Mouse (Mus musculus) ES-E14 (cell line): ENCODE data around the gene Gh.

Experiments
- CHD2 ChIP-seq: IDR thresholded peaks from 2 replicates; pipeline ENCODE4 v1.6.1; 2014; ENCODE audit warnings: mild to moderate bottlenecking, low read depth, low read length, inconsistent platforms
- MAFK ChIP-seq: IDR thresholded peaks from 2 replicates; pipeline ENCODE4 v1.6.1; 2014; ENCODE audit warnings: mild to moderate bottlenecking, low read depth, low read length, inconsistent platforms; ENCODE audit not compliant: insufficient read depth
- ZC3H11A ChIP-seq: IDR thresholded peaks from 2 replicates; pipeline ENCODE4 v1.6.1; 2012; ENCODE audit warnings: low read depth, mild to moderate bottlenecking, inconsistent platforms, low read length, borderline replicate concordance

- TF ChIP-seq CHD2 (no peak), ZC3H11A (no peak), MAFK (no peak)
Observed at GRCm38 (mm10) chr11:106263963-106264362, 37.7 kb downstream of the Gh start.
